Mouse (Mus musculus) adrenal gland, postnatal 4 days (tissue): ENCODE data around the gene Nfe2l1. TPM values are rescaled to one million over a fixed set of nuclear protein-coding genes. Genes with fewer than 3 reads are reported as not detected.

Source experiments
- DNase-seq, 2 experiments: peaks; one replicate each; pipeline ENCODE4 v3.0.0; 2021 to 2022; ENCODE audit warnings: low spot score in 2 of 2, mixed read lengths in 2 of 2
- total RNA-seq, 2 experiments: library from RNA; stranded (reverse); gene quantifications; 2 replicates each; pipeline ENCODE4 v1.2.3; 2021

The Nfe2l1 gene
- total RNA-seq, 2 experiments from 2014 or later: 269 to 272 TPM

DNA sequence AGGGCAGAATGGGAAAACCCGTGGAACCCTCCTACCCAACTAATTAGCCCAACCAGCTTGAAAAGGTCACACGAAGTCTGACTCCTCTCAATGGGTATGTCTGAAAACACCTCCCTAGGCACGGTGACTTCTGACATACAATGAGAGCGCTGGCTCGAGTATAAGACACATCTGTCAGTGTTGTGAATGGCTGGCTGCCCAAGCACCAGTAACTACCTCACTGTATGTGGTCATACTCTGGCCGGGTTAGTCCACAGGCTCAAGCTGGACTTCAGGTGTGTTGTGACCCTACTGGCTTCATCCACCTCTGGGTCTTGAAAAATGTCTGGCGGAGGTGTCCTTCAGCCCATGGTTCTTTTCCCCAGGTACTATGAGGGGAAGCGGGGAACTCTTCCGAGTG is 18.9 kb upstream of the Nfe2l1 start:
- no peak for DNase-seq

- no peak for DNase-seq
Measured at GRCm38 (mm10) chr11:96847240-96847639, 17.5 kb upstream of the Nfe2l1 start.

GRCm38 (mm10) chr11:96843627-96844026 is 13.9 kb upstream of the Nfe2l1 start:
- DNase-seq: no peak

- no peak for DNase-seq
Measured at GRCm38 (mm10) chr11:96840290-96840689, 10.5 kb upstream of the Nfe2l1 start.

DNA sequence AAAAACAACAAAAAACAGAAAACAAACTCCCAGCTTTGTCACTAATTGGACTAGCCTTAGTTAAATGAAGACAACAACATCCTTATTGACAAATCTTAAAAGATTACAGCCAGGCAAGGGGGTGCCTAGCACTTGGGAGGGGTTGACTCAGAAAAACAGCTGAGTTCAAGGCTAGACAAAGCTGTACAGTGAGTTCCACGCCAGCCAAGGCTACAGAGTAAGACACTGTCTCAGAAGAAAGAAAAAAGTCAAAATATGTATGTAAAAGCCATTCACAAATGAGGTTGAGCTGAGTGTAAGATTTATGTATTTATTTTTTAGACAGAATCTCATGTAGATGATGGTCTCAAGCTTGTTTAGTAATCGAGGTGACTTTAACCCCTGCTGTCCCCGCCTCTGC is 10.1 kb upstream of the Nfe2l1 start:
- no peak for DNase-seq

DNA sequence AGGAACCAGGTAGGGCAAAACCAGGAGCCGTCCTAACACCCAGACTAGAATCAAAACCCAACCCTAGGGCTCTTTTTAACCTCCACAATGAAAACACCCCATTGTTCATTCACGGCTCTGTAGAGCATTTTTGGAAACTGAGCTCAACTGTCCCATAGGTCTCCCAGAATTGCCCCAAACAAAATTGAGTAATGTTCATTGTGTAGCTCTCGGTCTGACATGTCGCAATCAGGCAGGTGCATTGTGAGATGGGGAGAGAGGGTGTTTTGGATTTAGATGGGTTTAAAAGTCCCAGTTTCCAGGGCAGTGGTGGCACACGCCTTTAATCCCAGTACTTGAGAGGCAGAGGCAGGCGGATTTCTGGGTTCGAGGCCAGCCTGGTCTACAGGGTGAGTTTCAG is 9.7 kb upstream of the Nfe2l1 start:
- no peak for DNase-seq

DNA sequence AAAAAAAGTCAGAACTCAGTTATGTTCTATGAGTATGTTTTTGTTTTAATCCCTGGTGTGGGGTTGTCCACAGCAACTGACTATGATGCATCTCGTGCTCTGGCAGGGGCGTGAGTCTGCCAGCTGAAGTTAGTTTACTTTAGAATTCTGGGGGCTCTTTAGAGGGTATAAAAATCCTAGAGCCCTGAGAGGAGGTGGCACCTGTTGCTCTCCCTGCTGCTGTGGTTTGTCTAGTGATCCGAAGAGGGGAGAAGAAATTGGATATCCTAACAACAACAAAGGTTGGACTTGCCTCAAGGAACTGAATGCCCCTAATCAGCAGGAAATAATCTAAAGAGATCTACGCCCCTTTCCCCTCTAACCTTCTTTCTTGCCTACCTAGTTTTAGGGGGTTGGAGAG is 8.6 kb upstream of the Nfe2l1 start:
- DNase-seq: no peak

DNA sequence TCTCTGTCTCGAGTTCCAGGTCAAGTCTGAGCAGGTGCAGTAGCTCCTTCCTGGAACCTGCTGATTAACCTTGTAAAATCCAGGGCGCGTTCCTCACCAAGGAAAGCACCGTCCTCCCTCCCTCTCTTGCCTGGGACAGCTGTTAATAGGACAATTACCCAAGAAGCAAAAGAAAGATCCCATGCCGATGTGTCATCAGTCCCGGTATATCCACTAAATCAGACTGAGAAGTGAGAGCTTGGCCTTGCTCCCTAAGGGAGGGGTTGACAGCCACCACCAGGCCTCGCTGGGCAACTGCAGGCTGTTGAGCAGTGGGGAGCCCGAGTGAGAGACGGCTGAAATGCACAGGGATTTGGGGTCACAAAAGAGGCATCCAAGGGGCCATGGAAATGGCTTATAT is 7.5 kb upstream of the Nfe2l1 start:
- no peak for DNase-seq

DNA sequence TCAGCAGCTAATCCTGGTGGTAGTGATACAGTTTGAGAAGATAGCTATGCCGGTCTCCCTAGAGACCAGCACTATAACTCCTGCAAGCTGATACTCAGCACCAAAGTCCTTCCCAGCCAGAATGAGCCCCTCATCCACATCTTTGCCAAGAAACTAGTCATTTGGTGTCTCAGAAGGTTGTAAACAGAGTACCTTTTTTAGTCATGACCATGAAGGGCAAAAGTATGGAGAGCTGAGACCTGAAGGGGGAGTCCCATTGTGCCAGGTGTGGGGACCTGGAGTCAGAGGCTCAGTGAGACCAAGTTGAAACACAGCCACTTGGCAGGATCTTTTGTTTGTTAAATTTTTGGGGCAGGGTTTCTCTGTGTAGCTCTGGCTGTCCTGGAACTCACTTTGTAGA is 4.4 kb upstream of the Nfe2l1 start:
- no peak for DNase-seq

GRCm38 (mm10) chr11:96832973-96833372 is 3.2 kb upstream of the Nfe2l1 start:
- no peak for DNase-seq

- DNase-seq: no peak
Measured at GRCm38 (mm10) chr11:96832541-96832940, 2.8 kb upstream of the Nfe2l1 start.

DNA sequence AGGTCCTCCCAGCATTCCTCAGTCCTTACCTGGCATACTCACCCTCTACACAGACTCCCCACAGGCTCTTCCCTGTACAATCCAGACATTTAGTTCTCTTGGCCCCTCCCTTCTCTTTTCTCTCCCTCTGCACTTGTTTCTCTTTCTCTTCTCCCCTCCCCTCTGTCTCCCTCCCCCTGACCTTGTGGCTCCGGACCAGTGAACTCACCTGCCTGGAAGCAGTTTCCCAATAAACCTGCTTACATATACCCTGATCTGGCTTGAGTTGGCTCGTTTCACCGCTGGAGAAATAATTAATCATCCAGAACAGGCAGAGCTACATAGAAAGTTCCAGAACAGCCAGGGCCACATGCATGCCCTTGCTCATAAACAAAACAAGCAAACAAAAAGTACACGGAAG is 1.7 kb upstream of the Nfe2l1 start:
- no peak for DNase-seq

GRCm38 (mm10) chr11:96830539-96831216 is 910 bp upstream of the Nfe2l1 start:
- DNase-seq: no peak

GRCm38 (mm10) chr11:96829403-96829812 is 360 bp downstream of the Nfe2l1 start:
- DNase-seq: peak; percentile 82 to 86

DNA sequence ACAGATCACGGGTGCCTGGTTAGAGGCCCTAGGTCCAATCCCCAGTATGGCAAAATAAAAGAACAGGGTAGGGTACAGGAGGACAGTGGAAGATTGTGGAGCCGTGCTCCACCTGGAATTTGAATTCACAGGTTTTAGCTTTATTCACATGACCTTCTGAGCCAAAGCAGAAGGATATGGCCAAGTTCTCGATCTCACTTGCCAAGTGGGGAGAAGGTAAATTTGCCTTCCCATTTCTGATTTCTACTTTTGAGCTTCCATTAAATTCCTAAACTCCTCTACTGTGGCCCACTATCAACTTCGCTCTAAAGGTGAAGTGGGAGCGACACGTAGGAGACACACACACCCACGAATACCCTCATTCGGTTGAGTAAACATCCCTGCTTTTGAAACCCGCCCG is 887 bp downstream of the Nfe2l1 start:
- DNase-seq: no peak

- no peak for DNase-seq
Measured at GRCm38 (mm10) chr11:96827917-96828316, 1.9 kb downstream of the Nfe2l1 start.

DNA sequence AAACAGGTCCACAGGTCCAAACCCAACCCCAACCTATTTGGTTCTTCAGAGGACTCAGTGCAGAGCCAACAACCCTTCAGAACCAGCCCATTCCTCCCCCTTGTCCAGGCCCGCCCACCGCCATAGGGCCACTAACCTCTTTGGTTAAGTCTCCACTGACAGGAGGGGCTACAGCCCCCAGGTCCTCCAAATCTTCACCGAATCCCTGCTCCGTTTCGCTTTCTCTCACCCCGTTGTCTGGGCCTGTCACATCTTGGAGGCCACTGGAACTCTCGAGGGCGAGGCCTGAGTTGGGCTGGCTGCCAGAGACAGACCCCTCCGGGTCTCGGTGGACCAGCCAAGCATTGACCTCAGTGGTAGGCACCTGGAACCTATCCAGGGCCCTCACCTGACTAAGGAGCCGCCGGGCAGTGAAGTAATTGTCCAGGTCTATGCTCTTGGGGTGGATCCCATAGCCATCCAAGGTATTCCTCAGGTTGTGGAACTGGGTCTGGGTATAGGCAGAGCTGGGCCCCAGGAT is 2.6 kb downstream of the Nfe2l1 start:
- no peak for DNase-seq

DNA sequence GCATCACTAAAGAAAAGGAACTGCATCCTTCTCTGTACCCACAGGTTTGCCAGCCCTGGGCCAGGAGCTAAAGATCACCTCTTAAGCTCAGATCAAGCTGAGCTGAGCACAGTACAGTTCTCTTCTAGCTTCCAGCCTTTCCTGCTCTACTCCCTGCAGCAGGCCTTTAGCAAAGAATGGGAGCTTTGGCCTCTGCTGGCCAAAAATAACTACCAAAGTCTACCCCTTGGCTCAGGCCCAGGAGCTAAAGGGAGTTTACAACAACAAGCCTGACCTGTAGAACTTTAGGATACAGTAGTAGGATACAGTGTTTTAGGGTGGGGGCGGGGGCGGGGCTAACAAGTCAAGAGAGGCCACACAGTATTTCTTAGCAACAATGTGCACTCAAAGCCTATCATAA is 3.3 kb downstream of the Nfe2l1 start:
- DNase-seq: no peak

- DNase-seq: peak in 1 of 2 experiments; percentile 65
Measured at GRCm38 (mm10) chr11:96824783-96825495, 4.8 kb downstream of the Nfe2l1 start.

GRCm38 (mm10) chr11:96823880-96824782 is 5.6 kb downstream of the Nfe2l1 start:
- DNase-seq: peak; percentile 62 to 79

DNA sequence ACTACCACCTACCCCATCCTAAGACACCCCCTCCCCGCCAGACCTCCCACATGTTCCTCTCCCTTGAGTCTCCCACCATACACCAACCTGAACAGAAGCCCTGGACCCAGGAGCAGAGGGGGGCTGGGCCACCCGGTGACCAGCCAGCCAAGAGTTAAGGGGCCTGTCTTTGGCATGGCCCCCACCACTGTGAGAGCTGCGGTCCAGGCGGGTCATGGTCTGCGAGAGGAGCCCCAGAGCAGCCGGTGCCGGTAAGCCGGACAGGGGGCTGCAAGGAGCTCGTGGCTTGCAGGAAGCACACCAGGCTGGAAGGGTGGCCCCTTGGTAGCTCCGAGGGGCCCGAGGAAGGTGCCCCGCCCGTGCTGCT is 6.3 kb downstream of the Nfe2l1 start:
- DNase-seq: no peak
